Mouse (Mus musculus) mesoderm, embryonic 11.5 days (tissue): ENCODE measurements around the gene Nptx2.

Source experiments
- DNase-seq: peaks from one replicate; pipeline ENCODE4 v3.0.0-alpha.2; 2012; ENCODE audit warnings: low read depth, low spot score

Nptx2 gene

DNA sequence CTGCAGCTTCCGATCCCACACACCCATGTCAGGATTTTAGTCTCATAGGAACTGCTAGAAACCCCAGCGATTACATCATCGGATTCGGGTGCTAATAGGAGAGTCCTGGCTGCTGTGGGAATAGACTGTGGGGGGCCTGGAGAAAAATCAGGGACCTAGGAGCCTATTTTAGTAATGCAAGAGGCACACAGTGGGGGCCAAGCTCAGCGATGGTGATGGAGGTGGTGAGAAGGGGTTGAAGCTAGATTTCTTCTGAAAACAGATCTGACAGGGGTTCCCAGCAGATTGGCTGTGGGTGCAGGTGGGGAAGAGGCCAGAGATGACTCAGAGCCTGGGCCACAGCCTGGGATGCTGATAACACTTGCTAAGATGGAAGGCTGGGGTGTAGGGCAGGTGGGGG, 39.4 kb downstream of the Nptx2 start:
- DNase-seq, result no peak

DNA sequence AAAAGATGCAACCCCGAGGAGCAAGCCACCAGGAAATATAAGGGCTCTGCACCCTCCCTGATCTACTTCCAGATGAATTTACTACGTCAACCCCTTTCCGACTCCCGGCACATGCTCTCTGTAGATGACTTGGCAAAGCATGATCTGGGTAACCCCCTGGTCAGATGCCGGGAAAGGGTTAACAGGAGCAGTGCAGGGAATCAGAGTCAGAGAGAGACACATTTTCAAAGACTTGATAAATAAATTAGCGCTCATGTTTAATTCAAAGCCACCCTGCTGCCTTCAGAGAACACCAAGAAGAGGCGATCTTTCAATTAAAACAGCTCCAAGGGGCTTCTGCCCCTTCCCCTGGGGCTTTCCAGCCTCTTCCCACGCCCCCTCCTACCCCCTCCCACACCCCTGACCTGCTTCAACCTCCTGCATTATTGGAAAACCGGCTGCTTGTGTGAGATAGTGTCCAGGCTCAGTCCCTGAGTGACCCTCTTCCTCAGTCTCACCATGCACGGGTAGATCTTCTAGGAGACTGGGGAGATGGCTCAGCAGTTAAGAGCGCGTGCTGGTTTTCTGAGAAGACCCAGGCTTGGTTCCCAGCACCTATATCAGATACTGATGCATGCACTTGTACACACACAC, 45.7 kb downstream of the Nptx2 start:
- peak; percentile 6 for DNase-seq

DNA sequence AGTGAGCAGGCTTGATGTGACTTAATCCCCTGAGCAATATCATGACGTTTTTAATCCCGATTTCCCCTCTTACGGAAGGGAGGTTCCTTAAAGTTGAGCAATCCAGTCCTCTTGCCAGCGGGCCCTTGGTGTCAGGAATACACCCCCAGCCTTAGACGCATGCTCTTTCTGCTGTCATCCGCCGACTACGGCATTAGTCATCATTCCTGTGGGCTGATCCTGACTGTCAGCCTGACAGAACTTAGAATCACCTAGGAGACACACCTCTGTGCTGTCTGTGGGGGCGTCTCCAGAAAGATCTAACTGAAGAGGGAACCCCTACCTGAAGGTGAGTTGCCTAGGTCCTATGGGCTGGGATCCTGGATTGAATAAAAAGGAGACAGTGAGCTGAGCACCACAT, 49.1 kb downstream of the Nptx2 start:
- no peak for DNase-seq
